ENCODE assay signal across 8 mouse cellular contexts in the genomic region with DNA sequence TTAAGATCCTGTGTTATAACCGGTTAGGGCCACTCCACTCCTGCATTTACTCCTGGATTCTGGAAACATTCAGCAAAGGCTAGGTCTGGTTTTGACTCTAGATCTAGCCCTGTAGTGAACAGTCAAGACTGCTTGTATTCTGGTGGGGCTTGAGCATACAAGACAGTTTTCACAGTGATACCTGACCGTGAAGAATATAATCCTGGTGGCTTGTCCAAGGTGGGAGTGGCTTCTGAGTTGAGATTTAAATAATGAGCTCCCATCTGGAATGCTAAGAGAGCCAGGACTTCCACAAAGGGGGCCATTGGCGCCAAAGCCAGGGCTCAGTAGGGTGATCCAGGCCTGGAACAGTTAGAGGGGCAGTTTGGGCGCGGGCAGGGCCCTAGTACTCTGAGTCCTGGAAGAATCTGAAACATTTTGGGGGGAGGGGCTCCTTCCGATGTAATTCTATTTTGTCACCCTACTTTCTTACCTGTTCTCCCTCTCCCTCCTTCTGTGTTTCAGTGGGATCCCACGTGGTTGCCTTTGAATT. TPM values are rescaled to one million over a fixed set of nuclear protein-coding genes. Genes with fewer than 3 reads are reported as not detected.
DNase-seq lines count a peak whose midpoint lies in the region; ATAC-seq and TF ChIP-seq lines count a peak whose summit lies in the region.

No protein-coding gene starts in this region.

- no peak for TF ChIP-seq EP300 in ES-Bruce4 (IDR thresholded peaks at IDR 0.05; ENCODE audit: insufficient read depth, low read depth, low read length)

- H3K36me3 ChIP-seq in ES-Bruce4 (ENCODE audit: control insufficient read depth, insufficient read depth, low read length, poor library complexity, severe bottlenecking), result no peaks in the 10 kb centered on the region
- H3K36me3 ChIP-seq in hindbrain, embryonic 10.5 days, result 0 out of 2 replicates have a peak, but pooled peaks cover 3% of the 10 kb centered on the region
- peaks cover 5% of the 10 kb centered on the region for H3K36me3 ChIP-seq in lung, embryonic 16.5 days (ENCODE audit: control insufficient read depth, insufficient read depth, low read length)

- no peaks in the 10 kb centered on the region for H3K9me3 ChIP-seq in ES-Bruce4 (replicated peaks; ENCODE audit: control insufficient read depth, insufficient read depth, low read length, poor library complexity, severe bottlenecking)
- H3K9me3 ChIP-seq in hindbrain, embryonic 10.5 days, result no peaks in the 10 kb centered on the region
- no peaks in the 10 kb centered on the region for H3K9me3 ChIP-seq in lung, embryonic 16.5 days (ENCODE audit: control insufficient read depth, low read length)

- ATAC-seq in lung, embryonic 16.5 days (ENCODE audit: low read depth), result no peak
- no peak for ATAC-seq in CD4-positive, CD25-positive, alpha-beta regulatory T cell, adult 4 months

- TF ChIP-seq POLR2A in ES-Bruce4 (IDR thresholded peaks at IDR 0.05; ENCODE audit: insufficient read depth, low read length), result no peak

- peak; percentile 50 for DNase-seq in cerebellum, adult 9-11 months
- DNase-seq in cerebellum, adult 9-10 months, result no peak
- no peak for DNase-seq in hindbrain, embryonic 10.5 days (ENCODE audit: low spot score)
- no peak for DNase-seq in spleen, adult 18-20 months
- DNase-seq in retina, postnatal 1 day, result no peak

- peak overlapping the region; percentile 77 for H3K9ac ChIP-seq in ES-Bruce4 (ENCODE audit: low read depth, poor library complexity, severe bottlenecking)
- H3K9ac ChIP-seq in lung, embryonic 16.5 days (ENCODE audit: low read length), result peak overlapping the region; percentile 81

- H3K27me3 ChIP-seq in ES-Bruce4 (ENCODE audit: control insufficient read depth, insufficient read depth, low read length, poor library complexity, severe bottlenecking), result no peaks in the 10 kb centered on the region
- peaks cover 55% of the 10 kb centered on the region for H3K27me3 ChIP-seq in hindbrain, embryonic 10.5 days (ENCODE audit: insufficient read depth, poor library complexity, severe bottlenecking)
- H3K27me3 ChIP-seq in lung, embryonic 16.5 days (ENCODE audit: control insufficient read depth, insufficient read depth, low read depth, low read length), result peaks cover 19% of the 10 kb centered on the region

- H3K4me3 ChIP-seq in ES-Bruce4 (ENCODE audit: low read depth, low read length), result peak overlapping the region; percentile 85
- peak overlapping the region; percentile 76 for H3K4me3 ChIP-seq in hindbrain, embryonic 10.5 days
- peak overlapping the region; percentile 74 for H3K4me3 ChIP-seq in lung, embryonic 16.5 days (ENCODE audit: low read length)

- no peak overlapping the region for H3K27ac ChIP-seq in ES-Bruce4 (ENCODE audit: insufficient read depth, low read length)
- no peak overlapping the region for H3K27ac ChIP-seq in hindbrain, embryonic 10.5 days
- peak overlapping the region; percentile 68 for H3K27ac ChIP-seq in lung, embryonic 16.5 days (ENCODE audit: low read length)

- H3K4me2 ChIP-seq in lung, embryonic 16.5 days (ENCODE audit: low read depth, low read length), result peak overlapping the region; percentile 99

- no peak for TF ChIP-seq CTCF in ES-Bruce4 (IDR thresholded peaks at IDR 0.05; ENCODE audit: low read depth, low read length)

- H3K4me1 ChIP-seq in ES-Bruce4 (ENCODE audit: control insufficient read depth, insufficient read depth, low read length), result no peaks in the 10 kb centered on the region
- H3K4me1 ChIP-seq in hindbrain, embryonic 10.5 days (replicated peaks), result peaks cover 27% of the 10 kb centered on the region
- H3K4me1 ChIP-seq in lung, embryonic 16.5 days (replicated peaks; ENCODE audit: control insufficient read depth, insufficient read depth, low read length), result peaks cover 17% of the 10 kb centered on the region

- 40% methylated on average over 7 of the region's 7 CpGs for WGBS in hindbrain, embryonic 10.5 days
- 32% methylated on average over 7 of the region's 7 CpGs for WGBS in lung, embryonic 16.5 days

RNA-seq across cellular contexts. Expression of a gene that starts 1.6 kb away (rescaled TPM):
- polyA plus RNA-seq in ES-Bruce4 (2011; ENCODE audit: insufficient read depth, insufficient read length, low read depth, missing spikeins), result 4.8 and 7.4 TPM in 2 replicates
- 4.1 and 4.9 TPM in 2 replicates for polyA plus RNA-seq in hindbrain, embryonic 10.5 days (2016; fragmentation: Nextera tagmentation; extraction: Ambion mirVana)
- 17.4 and 21.3 TPM in 2 replicates for polyA plus RNA-seq in lung, embryonic 16.5 days (2015; fragmentation: Nextera tagmentation; extraction: Ambion mirVana)
- polyA plus RNA-seq in CD4-positive, CD25-positive, alpha-beta regulatory T cell, adult 4 months (2017; shearing (Covaris generic)), result not detected

RNA-seq across cellular contexts. Expression of a gene that starts 22.3 kb away (rescaled TPM):
- 5.0 and 5.8 TPM in 2 replicates for polyA plus RNA-seq in ES-Bruce4 (2011; ENCODE audit: insufficient read depth, insufficient read length, low read depth, missing spikeins)
- polyA plus RNA-seq in hindbrain, embryonic 10.5 days (2016; fragmentation: Nextera tagmentation; extraction: Ambion mirVana), result 1.7 and 2.9 TPM in 2 replicates
- polyA plus RNA-seq in lung, embryonic 16.5 days (2015; fragmentation: Nextera tagmentation; extraction: Ambion mirVana), result 2.4 and 4.7 TPM in 2 replicates
- 1 to 10 TPM; 1.4 to 5.1 TPM for polyA plus RNA-seq in CD4-positive, CD25-positive, alpha-beta regulatory T cell, adult 4 months (2017; shearing (Covaris generic))

RNA-seq across cellular contexts. Expression of a gene that starts 35.4 kb away (rescaled TPM):
- polyA plus RNA-seq in ES-Bruce4 (2011; ENCODE audit: insufficient read depth, insufficient read length, low read depth, missing spikeins), result 2.1 TPM in 1 of 2 replicates, not detected in the other
- polyA plus RNA-seq in hindbrain, embryonic 10.5 days (2016; fragmentation: Nextera tagmentation; extraction: Ambion mirVana), result 1.2 and 2.0 TPM in 2 replicates
- polyA plus RNA-seq in lung, embryonic 16.5 days (2015; fragmentation: Nextera tagmentation; extraction: Ambion mirVana), result 0.60 and 0.82 TPM in 2 replicates
- not detected for polyA plus RNA-seq in CD4-positive, CD25-positive, alpha-beta regulatory T cell, adult 4 months (2017; shearing (Covaris generic))
